In the genomic region with DNA sequence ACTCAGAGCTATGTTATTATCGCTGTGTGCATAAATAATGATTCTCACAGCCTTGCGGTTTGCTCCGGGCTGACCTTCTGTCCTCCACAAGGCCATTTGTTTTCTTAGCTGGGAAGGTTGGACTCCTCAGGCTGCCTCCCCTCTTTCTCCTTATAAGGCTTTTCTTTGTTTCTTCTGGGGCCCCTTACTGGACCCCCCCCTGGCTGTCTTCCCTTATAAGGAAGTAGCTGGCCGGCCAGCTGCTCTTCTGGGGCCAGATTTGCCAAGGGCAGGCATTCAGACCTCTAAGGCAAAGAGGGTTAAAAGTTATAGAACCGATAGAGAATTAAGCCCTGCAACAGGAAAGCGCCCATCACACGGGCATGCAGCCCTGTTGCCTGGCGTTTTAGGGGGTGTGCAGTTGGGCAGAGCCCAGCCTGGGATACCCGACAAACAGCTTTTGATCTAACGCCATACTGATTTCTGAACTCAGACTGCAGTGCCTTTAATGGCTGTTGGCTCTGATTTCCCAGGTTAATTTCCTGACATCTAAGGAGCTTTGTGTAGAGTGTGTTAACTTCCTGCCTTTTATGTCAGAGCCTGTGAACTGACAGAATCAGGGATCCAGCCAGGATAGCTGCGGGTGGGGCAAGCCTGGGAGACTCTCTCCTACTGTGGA, we compare ENCODE assay signal across 9 mouse cellular contexts.
A peak's percentile ranks its signal among the peaks of the same experiment; 100 is the strongest.
DNase-seq lines count a peak whose midpoint lies in the region; TF ChIP-seq lines count a peak whose summit lies in the region.
"Had no signal": no experiment of that assay in that cellular context is flagged by ENCODE, and none has a peak within 500 bp of the region (broad histone marks: within the 10 kb centered on the region; RNA-seq: fewer than 3 reads in every experiment).

No protein-coding gene starts in this region.

- peak; percentile 51 for TF ChIP-seq EP300 in ES-Bruce4 (IDR thresholded peaks at IDR 0.05; ENCODE audit: insufficient read depth, low read depth, low read length)

- peak overlapping the region; percentile 83 for H3K9ac ChIP-seq in ES-Bruce4 (ENCODE audit: low read depth, poor library complexity, severe bottlenecking)
- H3K9ac ChIP-seq: liver, embryonic 15.5 days had no signal

- no peak for TF ChIP-seq POLR2A in ES-Bruce4 (IDR thresholded peaks at IDR 0.05; ENCODE audit: insufficient read depth, low read length)
- no peak for TF ChIP-seq POLR2A in cortical plate, adult 2 months (IDR thresholded peaks at IDR 0.05; ENCODE audit: extremely low read depth, insufficient read depth, low read length)

- DNase-seq in heart, postnatal 10 days = peak; percentile 48 to 49
- DNase-seq in limb, embryonic 10.5 days (ENCODE audit: low spot score) = peak; percentile 75
- peak; percentile 81 for DNase-seq in neural tube, embryonic 10.5 days (ENCODE audit: extremely low spot score, low spot score)
- no peak for DNase-seq in layer of hippocampus, adult 8-10 months (ENCODE audit: low spot score in 2 of 2)
- no peak for DNase-seq in MN1 (ENCODE audit: low spot score)
- no peak for DNase-seq in c-Kit-positive CD71-positive TER-119-positive erythroid progenitor cells, embryonic 14.5 days (ENCODE audit: low spot score)

- TF ChIP-seq CTCF in ES-Bruce4 (IDR thresholded peaks at IDR 0.05; ENCODE audit: low read depth, low read length) = no peak
- no peak for TF ChIP-seq CTCF in cortical plate, adult 2 months (IDR thresholded peaks at IDR 0.05; ENCODE audit: extremely low read depth, insufficient read depth, low read length)

- peak overlapping the region; percentile 94 for H3K27ac ChIP-seq in ES-Bruce4 (ENCODE audit: insufficient read depth, low read length)
- H3K27ac ChIP-seq in cortical plate, adult 2 months (ENCODE audit: insufficient read depth, low read length) = peak overlapping the region; percentile 22; the same call in 1 of the 2 replicates
- peak overlapping the region; percentile 94 for H3K27ac ChIP-seq in limb, embryonic 10.5 days
- H3K27ac ChIP-seq: liver, embryonic 15.5 days had no signal

- intact Hi-C loops in heart, postnatal 10 days (cut with DNase I) = no loop called here

- H3K4me3 ChIP-seq in ES-Bruce4 (ENCODE audit: low read depth, low read length) = peak overlapping the region; percentile 39
- no peak overlapping the region for H3K4me3 ChIP-seq in cortical plate, adult 2 months (ENCODE audit: insufficient read depth, low read length)
- H3K4me3 ChIP-seq in limb, embryonic 10.5 days = peak overlapping the region; percentile 33
- H3K4me3 ChIP-seq: liver, embryonic 15.5 days had no signal

- peaks cover 23% of the 10 kb centered on the region for H3K4me1 ChIP-seq in ES-Bruce4 (ENCODE audit: control insufficient read depth, insufficient read depth, low read length)
- peaks cover 10% of the 10 kb centered on the region for H3K4me1 ChIP-seq in cortical plate, adult 2 months (ENCODE audit: control insufficient read depth, insufficient read depth, low read length)
- peaks cover 70% of the 10 kb centered on the region for H3K4me1 ChIP-seq in limb, embryonic 10.5 days

- H3K36me3 ChIP-seq in ES-Bruce4 (ENCODE audit: control insufficient read depth, insufficient read depth, low read length, poor library complexity, severe bottlenecking) = no peaks in the 10 kb centered on the region
- H3K36me3 ChIP-seq in limb, embryonic 10.5 days = no peaks in the 10 kb centered on the region
- H3K36me3 ChIP-seq: liver, embryonic 15.5 days had no signal

- no peaks in the 10 kb centered on the region for H3K9me3 ChIP-seq in ES-Bruce4 (replicated peaks; ENCODE audit: control insufficient read depth, insufficient read depth, low read length, poor library complexity, severe bottlenecking)
- no peaks in the 10 kb centered on the region for H3K9me3 ChIP-seq in limb, embryonic 10.5 days (replicated peaks)
- H3K9me3 ChIP-seq: liver, embryonic 15.5 days had no signal

- no peaks in the 10 kb centered on the region for H3K27me3 ChIP-seq in ES-Bruce4 (ENCODE audit: control insufficient read depth, insufficient read depth, low read length, poor library complexity, severe bottlenecking)
- H3K27me3 ChIP-seq in limb, embryonic 10.5 days (ENCODE audit: low read depth, poor library complexity, severe bottlenecking) = no peaks in the 10 kb centered on the region

- 3% methylated on average over 11 of the region's 11 CpGs for WGBS in limb, embryonic 10.5 days

Comparison
In these comparisons a context has a peak if more than half of its experiments do, and no peak if none do; other contexts are left out.
1. H3K27ac ChIP-seq: peak in every context shown above with its lines; median percentile 94 in ES-Bruce4; 94 in limb, embryonic 10.5 days; 22 in cortical plate, adult 2 months.
2. DNase-seq: peak in heart, postnatal 10 days (2 of 2), limb, embryonic 10.5 days (single experiment) and neural tube, embryonic 10.5 days (single experiment); none in layer of hippocampus, adult 8-10 months (0 of 2), MN1 (single experiment) and c-Kit-positive CD71-positive TER-119-positive erythroid progenitor cells, embryonic 14.5 days (single experiment).